Mouse (Mus musculus) CD4-positive helper T cell, adult 2 months (primary cell): ENCODE results near the gene Smarca2.
"Not testable (repeated sequence)": the region's sequence is repeated elsewhere in the genome, so short reads cannot be mapped to it uniquely, and the experiment has no call there.

Experiments used
- DNase-seq: peaks from one replicate; pipeline ENCODE4 v3.0.0-alpha.2; 2012; ENCODE audit warnings: low read depth, missing footprints, low spot score

Gene Smarca2

GRCm38 (mm10) chr19:26616271-26616670, 11.4 kb downstream of the Smarca2 start:
- DNase-seq: no peak

GRCm38 (mm10) chr19:26617287-26617686, 12.4 kb downstream of the Smarca2 start:
- DNase-seq: no peak

- DNase-seq: no peak
Observed at GRCm38 (mm10) chr19:26630712-26631235, 25.9 kb downstream of the Smarca2 start.

- no peak for DNase-seq
Observed at GRCm38 (mm10) chr19:26632228-26632627, 27.4 kb downstream of the Smarca2 start.

GRCm38 (mm10) chr19:26640556-26640955, 35.7 kb downstream of the Smarca2 start:
- no peak for DNase-seq

GRCm38 (mm10) chr19:26641269-26641668, 36.4 kb downstream of the Smarca2 start:
- DNase-seq: no peak

- no peak for DNase-seq
Observed at GRCm38 (mm10) chr19:26643011-26643410, 38.2 kb downstream of the Smarca2 start.

GRCm38 (mm10) chr19:26643936-26644335, 39.1 kb downstream of the Smarca2 start:
- no peak for DNase-seq

GRCm38 (mm10) chr19:26645016-26645415, 40.2 kb downstream of the Smarca2 start:
- no peak for DNase-seq

GRCm38 (mm10) chr19:26646128-26646527, 41.3 kb downstream of the Smarca2 start:
- peak; percentile 83 for DNase-seq

- no peak for DNase-seq
Observed at GRCm38 (mm10) chr19:26650585-26651273, 45.9 kb downstream of the Smarca2 start.

- no peak for DNase-seq
Observed at GRCm38 (mm10) chr19:26658324-26658723, 53.5 kb downstream of the Smarca2 start.

GRCm38 (mm10) chr19:26659976-26660375, 55.1 kb downstream of the Smarca2 start:
- no peak for DNase-seq

GRCm38 (mm10) chr19:26661198-26661597, 56.3 kb downstream of the Smarca2 start:
- no peak for DNase-seq

GRCm38 (mm10) chr19:26666303-26666702, 61.5 kb downstream of the Smarca2 start:
- no peak for DNase-seq

- DNase-seq: no peak
Observed at GRCm38 (mm10) chr19:26670089-26670488, 65.2 kb downstream of the Smarca2 start.

GRCm38 (mm10) chr19:26671413-26671812, 66.6 kb downstream of the Smarca2 start:
- not testable (repeated sequence) for DNase-seq

GRCm38 (mm10) chr19:26675917-26676316, 71.1 kb downstream of the Smarca2 start:
- DNase-seq: no peak

- no peak for DNase-seq
Observed at GRCm38 (mm10) chr19:26678543-26678942, 73.7 kb downstream of the Smarca2 start.

GRCm38 (mm10) chr19:26679674-26680073, 74.8 kb downstream of the Smarca2 start:
- no peak for DNase-seq

GRCm38 (mm10) chr19:26681549-26681948, 76.7 kb downstream of the Smarca2 start:
- DNase-seq: no peak

GRCm38 (mm10) chr19:26682130-26682529, 77.3 kb downstream of the Smarca2 start:
- DNase-seq: no peak

GRCm38 (mm10) chr19:26682731-26683130, 77.9 kb downstream of the Smarca2 start:
- peak; percentile 36 for DNase-seq
